In the genomic region with DNA sequence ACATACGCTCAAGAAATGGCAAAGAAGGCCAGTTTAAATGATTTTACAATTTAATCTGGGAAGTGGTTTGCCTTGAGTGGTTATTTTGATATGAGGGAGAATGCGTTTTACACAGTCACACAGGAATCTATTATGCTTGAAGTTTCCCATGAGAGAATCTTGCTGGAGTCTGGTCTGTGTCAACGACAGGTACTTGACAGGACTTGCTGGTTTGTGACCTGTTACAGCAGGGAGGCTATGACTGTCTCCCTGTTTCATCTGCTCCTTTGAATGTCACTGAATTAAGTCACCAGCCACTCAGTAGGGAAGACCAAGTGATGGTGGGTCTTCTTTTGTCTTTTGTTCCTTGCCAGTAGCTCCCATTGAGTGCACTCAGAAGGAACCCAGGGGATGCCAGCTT, we compare ENCODE assay signal across 14 mouse cellular contexts.
"Had no signal": no experiment of that assay in that cellular context is flagged by ENCODE, and none has a peak within 500 bp of the region (broad histone marks: within the 10 kb centered on the region; RNA-seq: fewer than 3 reads in every experiment).

No protein-coding gene starts in this region.

- H3K4me1 ChIP-seq: liver, embryonic 15.5 days; megakaryocyte, embryonic 14.5 days; midbrain, embryonic 12.5 days; neural tube, embryonic 13.5 days had no signal

- H3K9ac ChIP-seq: limb, embryonic 13.5 days; liver, embryonic 15.5 days; lung, embryonic 14.5 days; midbrain, embryonic 12.5 days; neural tube, embryonic 13.5 days had no signal

- H3K27me3 ChIP-seq: limb, embryonic 13.5 days; liver, embryonic 15.5 days; midbrain, embryonic 12.5 days; neural tube, embryonic 13.5 days had no signal

- ATAC-seq: midbrain, embryonic 16.5 days had no signal

- H3K36me3 ChIP-seq: liver, embryonic 15.5 days had no signal

- H3K27ac ChIP-seq: limb, embryonic 13.5 days; liver, embryonic 15.5 days; macrophage; midbrain, embryonic 12.5 days; neural tube, embryonic 13.5 days had no signal

- H3K4me3 ChIP-seq: limb, embryonic 13.5 days; liver, embryonic 15.5 days; megakaryocyte, embryonic 14.5 days; midbrain, embryonic 12.5 days; neural tube, embryonic 13.5 days had no signal

- H3K9me3 ChIP-seq: limb, embryonic 13.5 days; liver, embryonic 15.5 days; midbrain, embryonic 12.5 days; neural tube, embryonic 13.5 days had no signal

- DNase-seq: kidney, postnatal 10 days; left cerebral cortex, postnatal 4 days; lung, embryonic 14.5 days; lung, postnatal 14 days; right cerebral cortex, postnatal 14 days; thymus, adult 18-20 months; thymus, postnatal 25 days had no signal

- H3K4me2 ChIP-seq: limb, embryonic 13.5 days; liver, embryonic 15.5 days; lung, embryonic 14.5 days; midbrain, embryonic 12.5 days; neural tube, embryonic 13.5 days had no signal
